Mouse (Mus musculus) CH12.LX (cell line): ENCODE measurements around the gene Steap1.

ENCODE experiments used
- CTCF ChIP-seq, 2 experiments: IDR thresholded peaks in 1 of 2; conservative IDR thresholded peaks in 1 of 2; 2 replicates each; pipeline ENCODE4 v1.5.1; 2011 to 2012; ENCODE audit warnings: low read depth in 2 of 2, low read length in 2 of 2, improper control_type of control experiment in 1 of 2, inconsistent platforms in 1 of 2, mild to moderate bottlenecking in 1 of 2, moderate library complexity in 1 of 2
- MXI1 ChIP-seq: IDR thresholded peaks from 2 replicates; pipeline ENCODE4 v1.6.1; 2011; ENCODE audit warnings: mild to moderate bottlenecking, low read depth, low read length, improper control_type of control experiment
- POLR2A ChIP-seq: IDR thresholded peaks from 2 replicates; pipeline ENCODE4 v1.6.1; 2011; ENCODE audit warnings: low read depth, mild to moderate bottlenecking, improper control_type of control experiment, low read length
- SIN3A ChIP-seq: IDR thresholded peaks from 2 replicates; pipeline ENCODE4 v1.6.1; 2012; ENCODE audit warnings: low read length, improper control_type of control experiment, inconsistent platforms
- ZKSCAN1 ChIP-seq: IDR thresholded peaks from 2 replicates; pipeline ENCODE4 v1.6.1; 2012; ENCODE audit warnings: low read depth, inconsistent platforms, low read length, improper control_type of control experiment, borderline replicate concordance

GRCm38 (mm10) chr5:5756392-5757019 is 7.4 kb upstream of the Steap1 start:
- TF ChIP-seq CTCF (conservative IDR thresholded peaks at IDR 0.05 in 1 of 2, IDR thresholded peaks at IDR 0.05 in 1 of 2; ENCODE audit: low read depth in 2 of 2, low read length in 2 of 2) (peak in 1 of 2 experiments; percentile 42; a peak in 2 of 4 replicates), MXI1 (no peak), ZKSCAN1 (no peak), POLR2A (no peak), SIN3A (no peak)
